8 mouse cellular contexts compared by ENCODE assay signal in the genomic region with DNA sequence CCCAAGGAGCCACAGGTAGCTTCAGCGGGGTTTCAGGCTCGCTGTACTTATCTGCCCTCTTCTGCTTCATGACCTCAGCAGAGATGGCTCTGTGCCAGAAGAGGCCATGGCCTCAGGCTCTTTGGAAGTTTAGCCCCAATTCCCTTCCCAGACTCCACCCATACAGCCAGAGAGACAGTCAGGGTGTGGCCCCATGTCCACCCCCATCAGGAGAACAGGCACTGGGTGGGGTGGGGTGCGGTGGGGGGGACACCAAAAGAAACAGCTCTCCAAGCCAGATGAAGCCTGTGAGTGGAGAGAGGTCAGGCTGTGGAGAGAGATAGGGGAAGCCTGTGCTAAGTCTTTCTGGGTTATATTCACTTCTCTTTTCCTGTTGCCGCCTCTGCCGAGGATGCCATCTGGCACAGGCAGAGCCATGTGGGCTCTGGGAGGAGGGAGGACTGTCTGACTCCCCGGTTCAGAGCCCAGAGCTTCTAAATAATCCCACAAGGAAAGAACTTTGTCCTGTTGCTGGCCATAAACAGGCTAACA. TPM values are rescaled to one million over a fixed set of nuclear protein-coding genes. Genes with fewer than 3 reads are reported as not detected.
DNase-seq lines count a peak whose midpoint lies in the region; ATAC-seq and TF ChIP-seq lines count a peak whose summit lies in the region.
"Had no signal": no experiment of that assay in that cellular context is flagged by ENCODE, and none has a peak within 500 bp of the region (broad histone marks: within the 10 kb centered on the region; RNA-seq: fewer than 3 reads in every experiment).

No protein-coding gene starts in this region.

- peaks cover 8 to 40% of the 10 kb centered on the region in 2 experiments for H3K4me1 ChIP-seq in MEL (ENCODE audit: control insufficient read depth in 1 of 2, insufficient read depth in 2 of 2, low read length in 2 of 2)
- peaks cover 17% of the 10 kb centered on the region for H3K4me1 ChIP-seq in forebrain, embryonic 12.5 days

- peak; percentile 94 for DNase-seq in MEL (ENCODE audit: low read depth, low spot score)
- peak; percentile 61 to 75 for DNase-seq in adrenal gland, postnatal 36 days
- peak; percentile 61 for DNase-seq in heart, postnatal 4 days
- DNase-seq in layer of hippocampus, adult 2 months (ENCODE audit: low spot score in 2 of 2): peak; percentile 65 to 69
- peak; percentile 68 for DNase-seq in lung, postnatal 10 days
- peak; percentile 57 for DNase-seq in right cerebral cortex, adult 2 months (ENCODE audit: low spot score in 2 of 2)

- 52% methylated on average over 6 of the region's 6 CpGs for WGBS in forebrain, embryonic 12.5 days

- no peaks in the 10 kb centered on the region for H3K27me3 ChIP-seq in MEL (ENCODE audit: control insufficient read depth in 1 of 2, insufficient read depth in 2 of 2, low read length in 2 of 2)
- peaks cover 11% of the 10 kb centered on the region; the same call in 1 of the 2 replicates for H3K27me3 ChIP-seq in forebrain, embryonic 12.5 days

- no peak for TF ChIP-seq CTCF in MEL (IDR thresholded peaks at IDR 0.05 in 2 of 3, conservative IDR thresholded peaks at IDR 0.05 in 1 of 3; ENCODE audit: control insufficient read depth in 1 of 3, insufficient read depth in 1 of 3, low read depth in 2 of 3, low read length in 3 of 3, poor library complexity in 1 of 3, severe bottlenecking in 1 of 3)
- TF ChIP-seq CTCF in layer of hippocampus, adult 2 months (conservative IDR thresholded peaks at IDR 0.05): no peak

- peak in 1 of 2 experiments; percentile 73; a peak in 2 of 4 replicates for TF ChIP-seq POLR2A in MEL (IDR thresholded peaks at IDR 0.05; ENCODE audit: control insufficient read depth in 1 of 2, insufficient read depth in 1 of 2, low read depth in 1 of 2, low read length in 2 of 2, poor library complexity in 1 of 2)

- H3K9ac ChIP-seq in MEL (ENCODE audit: control insufficient read depth, low read depth, low read length, poor library complexity, severe bottlenecking): peak overlapping the region; percentile 95
- H3K9ac ChIP-seq in forebrain, embryonic 12.5 days: no peak overlapping the region

- TF ChIP-seq RAD21 in MEL (IDR thresholded peaks at IDR 0.05; ENCODE audit: low read depth, low read length): no peak

- H3K36me3 ChIP-seq in MEL (ENCODE audit: control insufficient read depth in 1 of 2, insufficient read depth in 2 of 2, low read length in 2 of 2): peaks cover 0 to 26% of the 10 kb centered on the region in 2 experiments; a peak in 2 of 4 replicates
- peaks cover 11% of the 10 kb centered on the region for H3K36me3 ChIP-seq in forebrain, embryonic 12.5 days (replicated peaks)

- no peaks in the 10 kb centered on the region for H3K9me3 ChIP-seq in MEL (replicated peaks; ENCODE audit: insufficient read depth, low read length)
- H3K9me3 ChIP-seq in forebrain, embryonic 12.5 days: no peaks in the 10 kb centered on the region

- peak overlapping the region; percentile 80 for H3K27ac ChIP-seq in MEL (ENCODE audit: control insufficient read depth, low read depth, low read length)
- H3K27ac ChIP-seq in forebrain, embryonic 12.5 days: no peak overlapping the region
- peak overlapping the region; percentile 92 for H3K27ac ChIP-seq in layer of hippocampus, adult 2 months

- peak overlapping the region; percentile 88 to 89 for H3K4me3 ChIP-seq in MEL (ENCODE audit: control insufficient read depth in 1 of 2, insufficient read depth in 1 of 2, low read depth in 2 of 2, low read length in 2 of 2)
- H3K4me3 ChIP-seq in forebrain, embryonic 12.5 days (replicated peaks): no peak overlapping the region
- peak overlapping the region; percentile 62 for H3K4me3 ChIP-seq in layer of hippocampus, adult 2 months

- TF ChIP-seq EP300 in MEL (IDR thresholded peaks at IDR 0.05; ENCODE audit: low read depth in 1 of 2, low read length in 2 of 2): peak; percentile 59 to 70

- no peak for ATAC-seq in forebrain, embryonic 12.5 days (ENCODE audit: low FRiP score)

- H3K79me2 ChIP-seq in MEL (ENCODE audit: control insufficient read depth, insufficient read depth, low read length, poor library complexity): peaks cover 6% of the 10 kb centered on the region; the same call in 1 of the 2 replicates

- peak overlapping the region; percentile 48 for H3K4me2 ChIP-seq in forebrain, embryonic 12.5 days

TF ChIP-seq in MEL, 35 proteins besides CTCF, POLR2A, EP300 and RAD21 (continues in another document):
- TF ChIP-seq MEF2A (IDR thresholded peaks at IDR 0.05; ENCODE audit: extremely low read depth, insufficient replicate concordance, low read depth, low read length, poor library complexity, severe bottlenecking) (no peak), MXI1 (IDR thresholded peaks at IDR 0.05; ENCODE audit: low read depth, low read length) (peak; percentile 92), ZMIZ1 (IDR thresholded peaks at IDR 0.05; ENCODE audit: low read depth, low read length) (no peak), NRF1 (IDR thresholded peaks at IDR 0.05; ENCODE audit: insufficient read depth, low read depth, low read length, poor library complexity, severe bottlenecking) (no peak), POLR2AphosphoS2 (IDR thresholded peaks at IDR 0.05; ENCODE audit: low read length) (no peak), NELFE (IDR thresholded peaks at IDR 0.05; ENCODE audit: low read depth, low read length) (peak; percentile 62), ZKSCAN1 (IDR thresholded peaks at IDR 0.05; ENCODE audit: low read depth, low read length) (no peak), GATA1 (IDR thresholded peaks at IDR 0.05; ENCODE audit: low read depth, low read length) (peak; percentile 18; the same call in 1 of the 2 replicates), UBTF (IDR thresholded peaks at IDR 0.05; ENCODE audit: borderline replicate concordance, insufficient read depth, low read depth, low read length) (no peak), TCF12 (IDR thresholded peaks at IDR 0.05; ENCODE audit: low read depth, low read length) (peak; percentile 58), GABPA (IDR thresholded peaks at IDR 0.05; ENCODE audit: low read depth, low read length) (no peak), MAX (IDR thresholded peaks at IDR 0.05; ENCODE audit: low read length) (peak; percentile 83), MAZ (IDR thresholded peaks at IDR 0.05; ENCODE audit: low read depth, low read length) (no peak), E2F4 (IDR thresholded peaks at IDR 0.05; ENCODE audit: borderline replicate concordance, low read depth, low read length) (no peak), HCFC1 (IDR thresholded peaks at IDR 0.05; ENCODE audit: low read depth, low read length) (0 out of 2 replicates have a peak, but pooled peaks have one; percentile 6), MYC (IDR thresholded peaks at IDR 0.05; ENCODE audit: low read depth, low read length) (peak; percentile 84), BHLHE40 (IDR thresholded peaks at IDR 0.05; ENCODE audit: borderline replicate concordance, low read depth, low read length) (no peak), TBP (IDR thresholded peaks at IDR 0.05; ENCODE audit: low read depth, low read length) (peak; percentile 81), TAL1 (IDR thresholded peaks at IDR 0.05; ENCODE audit: low read length) (peak; percentile 87), ELF1 (IDR thresholded peaks at IDR 0.05; ENCODE audit: low read depth, low read length) (no peak), SIN3A (IDR thresholded peaks at IDR 0.05; ENCODE audit: low read length) (peak; percentile 79), ETS1 (IDR thresholded peaks at IDR 0.05; ENCODE audit: low read depth, low read length) (peak; percentile 51; the same call in 1 of the 2 replicates), MAFK (IDR thresholded peaks at IDR 0.05; ENCODE audit: borderline replicate concordance, low read depth, low read length) (no peak), KAT2A (conservative IDR thresholded peaks at IDR 0.05; ENCODE audit: low read depth, low read length) (no peak)

RNA-seq across cellular contexts. Expression of a gene that starts 1.0 kb away (rescaled TPM):
- total RNA-seq in MEL (2012; rRNA removed): 8.5 and 11.1 TPM in 2 replicates
- polyA plus RNA-seq in MEL (2012; ENCODE audit: insufficient read depth in 1 of 2, insufficient read length in 2 of 2, low read depth in 1 of 2, low replicate concordance in 2 of 2, missing spikeins in 1 of 2): 10 to 100 TPM in 1 of 2 experiments, not detected in 1; 11.2 TPM
- total RNA-seq in adrenal gland, postnatal 36 days (2021): 1 to 10 TPM; 3.6 to 4.4 TPM
- polyA plus RNA-seq in forebrain, embryonic 12.5 days (2016; fragmentation: Nextera tagmentation; extraction: Ambion mirVana): 1.1 and 1.8 TPM in 2 replicates
- 1 to 10 TPM; 3.4 to 3.5 TPM for total RNA-seq in heart, postnatal 4 days (2021)
- total RNA-seq in layer of hippocampus, adult 2 months (2021): 1 to 10 TPM; 4.1 to 5.5 TPM

RNA-seq across cellular contexts. Expression of a gene that starts 6.9 kb away (rescaled TPM):
- not detected in 2 replicates for total RNA-seq in MEL (2012; rRNA removed)
- under 1 TPM in 1 of 2 experiments, not detected in 1; 0.06 TPM for polyA plus RNA-seq in MEL (2012; ENCODE audit: insufficient read depth in 1 of 2, insufficient read length in 2 of 2, low read depth in 1 of 2, low replicate concordance in 2 of 2, missing spikeins in 1 of 2)
- not detected for total RNA-seq in adrenal gland, postnatal 36 days (2021)
- polyA plus RNA-seq in forebrain, embryonic 12.5 days (2016; fragmentation: Nextera tagmentation; extraction: Ambion mirVana): not detected in 2 replicates
- total RNA-seq in heart, postnatal 4 days (2021): not detected
- total RNA-seq in layer of hippocampus, adult 2 months (2021): not detected
- total RNA-seq: neutrophil, adult 5-6 weeks had no signal

RNA-seq across cellular contexts. Expression of a gene that starts 20.4 kb away (rescaled TPM):
- total RNA-seq in MEL (2012; rRNA removed): not detected in 2 replicates
- polyA plus RNA-seq in MEL (2012; ENCODE audit: insufficient read depth in 1 of 2, insufficient read length in 2 of 2, low read depth in 1 of 2, low replicate concordance in 2 of 2, missing spikeins in 1 of 2): not detected
- total RNA-seq in adrenal gland, postnatal 36 days (2021): not detected
- polyA plus RNA-seq in forebrain, embryonic 12.5 days (2016; fragmentation: Nextera tagmentation; extraction: Ambion mirVana): not detected in 2 replicates
- total RNA-seq in heart, postnatal 4 days (2021): not detected
- not detected for total RNA-seq in layer of hippocampus, adult 2 months (2021)
- total RNA-seq: neutrophil, adult 5-6 weeks had no signal

RNA-seq across cellular contexts. Expression of a gene that starts 41.5 kb away (rescaled TPM):
- not detected in 2 replicates for total RNA-seq in MEL (2012; rRNA removed)
- under 1 TPM in 1 of 2 experiments, not detected in 1; 0.03 TPM for polyA plus RNA-seq in MEL (2012; ENCODE audit: insufficient read depth in 1 of 2, insufficient read length in 2 of 2, low read depth in 1 of 2, low replicate concordance in 2 of 2, missing spikeins in 1 of 2)
- total RNA-seq in adrenal gland, postnatal 36 days (2021): 10 to 100 TPM; 11.5 to 15.3 TPM
- 4.0 and 4.6 TPM in 2 replicates for polyA plus RNA-seq in forebrain, embryonic 12.5 days (2016; fragmentation: Nextera tagmentation; extraction: Ambion mirVana)
- 1 to 10 TPM in 1 of 2 experiments, under 1 TPM in 1; 0.74 to 1.2 TPM for total RNA-seq in heart, postnatal 4 days (2021)
- 100 to 1,000 TPM; 180 to 194 TPM for total RNA-seq in layer of hippocampus, adult 2 months (2021)

RNA-seq across cellular contexts. Expression of a gene that starts 46.5 kb away (rescaled TPM):
- 72.0 and 81.8 TPM in 2 replicates for total RNA-seq in MEL (2012; rRNA removed)
- 100 to 1,000 TPM in 1 of 2 experiments, 10 to 100 TPM in 1; 79.6 to 107 TPM for polyA plus RNA-seq in MEL (2012; ENCODE audit: insufficient read depth in 1 of 2, insufficient read length in 2 of 2, low read depth in 1 of 2, low replicate concordance in 2 of 2, missing spikeins in 1 of 2)
- 10 to 100 TPM; 22.1 to 27.9 TPM for total RNA-seq in adrenal gland, postnatal 36 days (2021)
- polyA plus RNA-seq in forebrain, embryonic 12.5 days (2016; fragmentation: Nextera tagmentation; extraction: Ambion mirVana): 12.6 and 13.4 TPM in 2 replicates
- total RNA-seq in heart, postnatal 4 days (2021): 10 to 100 TPM; 15.4 to 15.5 TPM
- 10 to 100 TPM; 17.9 to 19.0 TPM for total RNA-seq in layer of hippocampus, adult 2 months (2021)
